Comparison of ENCODE assay signal across 8 mouse cellular contexts in genomic region chr1:165193426-165193825, GRCm38 (mm10). TPM values are rescaled to one million over a fixed set of nuclear protein-coding genes. Genes with fewer than 3 reads are reported as not detected.
DNase-seq lines count a peak whose midpoint lies in the region; ATAC-seq and TF ChIP-seq lines count a peak whose summit lies in the region.

No protein-coding gene starts in this region.

- H3K27me3 ChIP-seq in lung, postnatal 0 days (replicated peaks; ENCODE audit: insufficient read depth, low read length) = no peaks in the 10 kb centered on the region
- H3K27me3 ChIP-seq in limb, embryonic 14.5 days (ENCODE audit: control insufficient read depth, insufficient read depth, low read length) = no peaks in the 10 kb centered on the region
- H3K27me3 ChIP-seq in stomach, embryonic 14.5 days (ENCODE audit: control insufficient read depth, insufficient read depth, low read length) = no peaks in the 10 kb centered on the region

- H3K9me3 ChIP-seq in lung, postnatal 0 days (ENCODE audit: low read length) = no peaks in the 10 kb centered on the region
- no peaks in the 10 kb centered on the region for H3K9me3 ChIP-seq in limb, embryonic 14.5 days (ENCODE audit: control insufficient read depth, low read length)
- H3K9me3 ChIP-seq in stomach, embryonic 14.5 days (ENCODE audit: control insufficient read depth, low read depth, low read length) = no peaks in the 10 kb centered on the region

- TF ChIP-seq POLR2A in embryonic fibroblast, embryonic 13.5 days (IDR thresholded peaks at IDR 0.05; ENCODE audit: low read depth, low read length) = no peak
- no peak for TF ChIP-seq POLR2A in limb, embryonic 14.5 days (IDR thresholded peaks at IDR 0.05; ENCODE audit: borderline replicate concordance, extremely low read depth, insufficient read depth, insufficient read length)

- no peak for ATAC-seq in lung, postnatal 0 days
- ATAC-seq in limb, embryonic 14.5 days (ENCODE audit: low FRiP score, low read depth) = no peak
- ATAC-seq in stomach, embryonic 14.5 days (ENCODE audit: insufficient number of reproducible peaks, insufficient read depth, low FRiP score, low read depth) = no peak

- peaks cover 8% of the 10 kb centered on the region; the same call in 1 of the 2 replicates for H3K4me1 ChIP-seq in lung, postnatal 0 days (ENCODE audit: insufficient read depth, low read depth, low read length)
- H3K4me1 ChIP-seq in embryonic fibroblast, embryonic 13.5 days (ENCODE audit: control insufficient read depth, insufficient read depth, low read length) = peaks cover 13% of the 10 kb centered on the region
- peaks cover 15% of the 10 kb centered on the region for H3K4me1 ChIP-seq in limb, embryonic 14.5 days (ENCODE audit: control insufficient read depth, insufficient read depth, low read length)
- H3K4me1 ChIP-seq in stomach, embryonic 14.5 days (ENCODE audit: control insufficient read depth, insufficient read depth, low read length) = peaks cover 14% of the 10 kb centered on the region

- peak overlapping the region; percentile 68 for H3K4me3 ChIP-seq in lung, postnatal 0 days (ENCODE audit: low read depth, low read length)
- peak overlapping the region; percentile 75 for H3K4me3 ChIP-seq in embryonic fibroblast, embryonic 13.5 days (ENCODE audit: insufficient read depth, low read length)
- H3K4me3 ChIP-seq in limb, embryonic 14.5 days (replicated peaks; ENCODE audit: low read length) = peak overlapping the region; percentile 72
- H3K4me3 ChIP-seq in stomach, embryonic 14.5 days (ENCODE audit: low read depth, low read length) = peak overlapping the region; percentile 62

- no peak for TF ChIP-seq CTCF in lung, postnatal 0 days (IDR thresholded peaks at IDR 0.05)
- no peak for TF ChIP-seq CTCF in embryonic fibroblast, embryonic 13.5 days (IDR thresholded peaks at IDR 0.05; ENCODE audit: borderline replicate concordance, insufficient read depth, low read length)

- H3K36me3 ChIP-seq in lung, postnatal 0 days (ENCODE audit: insufficient read depth, low read length) = peaks cover 4% of the 10 kb centered on the region; the same call in 1 of the 2 replicates
- no peaks in the 10 kb centered on the region for H3K36me3 ChIP-seq in limb, embryonic 14.5 days (ENCODE audit: control insufficient read depth, insufficient read depth, low read length)
- H3K36me3 ChIP-seq in stomach, embryonic 14.5 days (ENCODE audit: control insufficient read depth, insufficient read depth, low read length) = no peaks in the 10 kb centered on the region

- DNase-seq in lung, postnatal 0 days (ENCODE audit: low spot score) = no peak
- no peak for DNase-seq in lung, postnatal 10 days
- DNase-seq in limb, embryonic 14.5 days (ENCODE audit: low spot score) = no peak
- DNase-seq in yolk sac, embryonic 10.5 days (ENCODE audit: low spot score) = no peak
- DNase-seq in thymus, postnatal 14 days = no peak
- DNase-seq in layer of hippocampus, postnatal 25 days (ENCODE audit: extremely low spot score in 1 of 2, low spot score in 1 of 2) = no peak

- peak overlapping the region; percentile 70 for H3K4me2 ChIP-seq in lung, postnatal 0 days (replicated peaks; ENCODE audit: low read depth, low read length)
- peak overlapping the region; percentile 80 for H3K4me2 ChIP-seq in limb, embryonic 14.5 days (replicated peaks; ENCODE audit: low read depth, low read length, severe bottlenecking)
- peak overlapping the region; percentile 61 for H3K4me2 ChIP-seq in stomach, embryonic 14.5 days (replicated peaks; ENCODE audit: low read depth, low read length)

- no peak for TF ChIP-seq EP300 in lung, postnatal 0 days (IDR thresholded peaks at IDR 0.05)

- 7% methylated on average over 7 of the region's 7 CpGs for WGBS in lung, postnatal 0 days
- WGBS in limb, embryonic 14.5 days = 10% methylated on average over 7 of the region's 7 CpGs
- WGBS in stomach, embryonic 14.5 days = 10% methylated on average over 7 of the region's 7 CpGs

- H3K27ac ChIP-seq in lung, postnatal 0 days (ENCODE audit: low read length) = peak overlapping the region; percentile 85
- peak overlapping the region; percentile 23; the same call in 1 of the 2 replicates for H3K27ac ChIP-seq in embryonic fibroblast, embryonic 13.5 days (ENCODE audit: insufficient read depth, low read length)
- H3K27ac ChIP-seq in limb, embryonic 14.5 days (replicated peaks; ENCODE audit: low read depth, low read length) = peak overlapping the region; percentile 43
- H3K27ac ChIP-seq in stomach, embryonic 14.5 days (ENCODE audit: low read length) = peak overlapping the region; percentile 79

- peak overlapping the region; percentile 62 for H3K9ac ChIP-seq in lung, postnatal 0 days (replicated peaks; ENCODE audit: low read depth)
- H3K9ac ChIP-seq in limb, embryonic 14.5 days (ENCODE audit: low read depth, low read length, severe bottlenecking) = peak overlapping the region; percentile 68
- peak overlapping the region; percentile 45 for H3K9ac ChIP-seq in stomach, embryonic 14.5 days (replicated peaks; ENCODE audit: low read depth, low read length)

RNA-seq across cellular contexts. Expression of gene Sft2d2, which starts 0.8 kb away (rescaled TPM):
- polyA plus RNA-seq in lung, postnatal 0 days (2015; fragmentation: Nextera tagmentation; extraction: Ambion mirVana) = 19.3 and 20.3 TPM in 2 replicates
- 16.4 and 18.5 TPM in 2 replicates for polyA plus RNA-seq in embryonic fibroblast, embryonic 13.5 days (2011; ENCODE audit: insufficient read length, low read depth, missing spikeins)
- 21.1 and 23.7 TPM in 2 replicates for polyA plus RNA-seq in limb, embryonic 14.5 days (2012; rRNA removed)
- polyA plus RNA-seq in limb, embryonic 14.5 days (2014; fragmentation: Nextera tagmentation; extraction: Ambion mirVana) = 26.9 and 27.6 TPM in 2 replicates
- polyA plus RNA-seq in stomach, embryonic 14.5 days (2014; fragmentation: Nextera tagmentation; extraction: Ambion mirVana) = 29.4 and 33.3 TPM in 2 replicates
- total RNA-seq in layer of hippocampus, postnatal 25 days (2021) = 10 to 100 TPM; 10.2 to 12.1 TPM

RNA-seq across cellular contexts. Expression of gene Tbx19, which starts 32.9 kb away (rescaled TPM):
- polyA plus RNA-seq in lung, postnatal 0 days (2015; fragmentation: Nextera tagmentation; extraction: Ambion mirVana) = not detected in 2 replicates
- not detected in 2 replicates for polyA plus RNA-seq in embryonic fibroblast, embryonic 13.5 days (2011; ENCODE audit: insufficient read length, low read depth, missing spikeins)
- polyA plus RNA-seq in limb, embryonic 14.5 days (2012; rRNA removed) = not detected in 2 replicates
- not detected in 2 replicates for polyA plus RNA-seq in limb, embryonic 14.5 days (2014; fragmentation: Nextera tagmentation; extraction: Ambion mirVana)
- not detected in 2 replicates for polyA plus RNA-seq in stomach, embryonic 14.5 days (2014; fragmentation: Nextera tagmentation; extraction: Ambion mirVana)
- not detected for total RNA-seq in layer of hippocampus, postnatal 25 days (2021)

RNA-seq across cellular contexts. Expression of gene Tiprl, which starts 43.4 kb away (rescaled TPM):
- polyA plus RNA-seq in lung, postnatal 0 days (2015; fragmentation: Nextera tagmentation; extraction: Ambion mirVana) = 70.3 and 73.6 TPM in 2 replicates
- 64.0 and 70.2 TPM in 2 replicates for polyA plus RNA-seq in embryonic fibroblast, embryonic 13.5 days (2011; ENCODE audit: insufficient read length, low read depth, missing spikeins)
- 34.5 and 52.4 TPM in 2 replicates for polyA plus RNA-seq in limb, embryonic 14.5 days (2012; rRNA removed)
- polyA plus RNA-seq in limb, embryonic 14.5 days (2014; fragmentation: Nextera tagmentation; extraction: Ambion mirVana) = 84.9 and 99.1 TPM in 2 replicates
- polyA plus RNA-seq in stomach, embryonic 14.5 days (2014; fragmentation: Nextera tagmentation; extraction: Ambion mirVana) = 86.7 and 97.6 TPM in 2 replicates
- 10 to 100 TPM; 62.1 to 65.4 TPM for total RNA-seq in layer of hippocampus, postnatal 25 days (2021)

Comparison
In these comparisons a context has a peak if more than half of its experiments do, and no peak if none do; other contexts are left out.
1. H3K27ac ChIP-seq: peak in every context shown above with its lines; median percentile 85 in lung, postnatal 0 days; 79 in stomach, embryonic 14.5 days; 43 in limb, embryonic 14.5 days; 23 in embryonic fibroblast, embryonic 13.5 days.